Mouse (Mus musculus): ENCODE data around the gene Sertad2.

- TF ChIP-seq CTCF (IDR thresholded peaks at IDR 0.05; ENCODE audit: low read depth): no peak
- TF ChIP-seq EP300 (optimal IDR thresholded peaks at IDR 0.05): no peak
These were observed 15.2 kb upstream of the Sertad2 start for GRCm38 (mm10) chr11:20527901-20528300.
